Mouse (Mus musculus) monocyte, adult 5-6 weeks (primary cell): ENCODE data around the gene Gast. TPM values are rescaled to one million over a fixed set of nuclear protein-coding genes. Genes with fewer than 3 reads are reported as not detected.

Source experiments
- total RNA-seq: library from RNA; stranded (forward); fragments of 200-1000, 200-491, 200-594 nt; gene quantifications from 3 replicates; pipeline ENCODE4 v1.2.3, GENCODE M21; 2017

Gene Gast
- total RNA-seq, 1 experiment from 2014 or later: not detected

Other genes with a start within 250 kb of the Gast start
- not detected in 3 replicates for gene Krt32, start 246.2 kb upstream of the Gast start, total RNA-seq
- gene Krt35, start 238.2 kb upstream of the Gast start, total RNA-seq: not detected in 3 replicates
- gene Krt36, start 228.8 kb upstream of the Gast start, total RNA-seq: not detected in 3 replicates
- not detected in 3 replicates for gene Krt13, start 212.8 kb upstream of the Gast start, total RNA-seq
- gene Krt15, start 198.5 kb upstream of the Gast start, total RNA-seq: not detected in 3 replicates
- not detected in 3 replicates for gene Krt19, start 185.7 kb upstream of the Gast start, total RNA-seq
- gene Krt9, start 141.2 kb upstream of the Gast start, total RNA-seq: not detected in 3 replicates
- gene Krt14, start 126.9 kb upstream of the Gast start, total RNA-seq: not detected in 3 replicates
- not detected in 3 replicates for gene Krt16, start 85.5 kb upstream of the Gast start, total RNA-seq
- gene Krt17, start 73.4 kb upstream of the Gast start, total RNA-seq: not detected in 3 replicates
- gene Krt42, start 64.5 kb upstream of the Gast start, total RNA-seq: not detected in 3 replicates
- 374 to 712 TPM (median 492 TPM) in 3 replicates for gene Eif1, start 14.5 kb upstream of the Gast start, total RNA-seq
- 1.3 to 2.7 TPM in 2 of 3 replicates, not detected in the other for gene Hap1, start 21.7 kb downstream of the Gast start, total RNA-seq
- 14.7 to 28.8 TPM (median 21.2 TPM) in 3 replicates for gene Jup, start 63.4 kb downstream of the Gast start, total RNA-seq
- gene P3h4, start 80.4 kb downstream of the Gast start, total RNA-seq: 0.64 to 5.3 TPM (median 3.1 TPM) in 3 replicates
- gene Fkbp10, start 81.3 kb downstream of the Gast start, total RNA-seq: 0.57 to 4.4 TPM (median 2.1 TPM) in 3 replicates
- gene Nt5c3b, start 107.4 kb downstream of the Gast start, total RNA-seq: 8.0 to 38.5 TPM (median 14.4 TPM) in 3 replicates
- gene Klhl10, start 107.5 kb downstream of the Gast start, total RNA-seq: 0.97 TPM in 1 of 3 replicates, not detected in the others
- gene Klhl11, start 138.3 kb downstream of the Gast start, total RNA-seq: 16.4 to 28.5 TPM (median 24.2 TPM) in 3 replicates
- gene Acly, start 193.6 kb downstream of the Gast start, total RNA-seq: 104 to 134 TPM (median 105 TPM) in 3 replicates
- gene Ttc25, start 211.2 kb downstream of the Gast start, total RNA-seq: 4.4 TPM in 1 of 3 replicates, not detected in the others
- gene Cnp, start 240.5 kb downstream of the Gast start, total RNA-seq: 22.6 to 33.8 TPM (median 25.9 TPM) in 3 replicates